Mouse (Mus musculus) adrenal gland, adult 18-20 months (tissue): ENCODE data around the gene Gm13279. TPM values are rescaled to one million over a fixed set of nuclear protein-coding genes. Genes with fewer than 3 reads are reported as not detected.
"Not testable (repeated sequence)": the region's sequence is repeated elsewhere in the genome, so short reads cannot be mapped to it uniquely, and the experiment has no call there.

Experiments
- DNase-seq, 2 experiments: peaks; one replicate each; pipeline ENCODE4 v3.0.0; 2021 to 2022; ENCODE audit warnings: low spot score in 2 of 2
- long read RNA-seq, 2 experiments: library from polyadenylated mRNA; stranded (forward); transcript quantifications; one replicate each; pipeline ENCODE4 v2.0.0; 2021
- total RNA-seq, 2 experiments: library from RNA; stranded (reverse); gene quantifications; 1 replicate in 1 of 2; 2 replicates in 1 of 2; pipeline ENCODE4 v1.2.3; 2021

Gene Gm13279
- not detected for total RNA-seq
- long read RNA-seq, experiment 1: 0 reads
- long read RNA-seq, experiment 2: 0 reads

GRCm38 (mm10) chr4:88797097-88797496 lies at the start of gene Gm13279:
Gene Gm13279, plus strand, starts transcription at chr4:88797397.
- DNase-seq: not testable (repeated sequence)

DNA sequence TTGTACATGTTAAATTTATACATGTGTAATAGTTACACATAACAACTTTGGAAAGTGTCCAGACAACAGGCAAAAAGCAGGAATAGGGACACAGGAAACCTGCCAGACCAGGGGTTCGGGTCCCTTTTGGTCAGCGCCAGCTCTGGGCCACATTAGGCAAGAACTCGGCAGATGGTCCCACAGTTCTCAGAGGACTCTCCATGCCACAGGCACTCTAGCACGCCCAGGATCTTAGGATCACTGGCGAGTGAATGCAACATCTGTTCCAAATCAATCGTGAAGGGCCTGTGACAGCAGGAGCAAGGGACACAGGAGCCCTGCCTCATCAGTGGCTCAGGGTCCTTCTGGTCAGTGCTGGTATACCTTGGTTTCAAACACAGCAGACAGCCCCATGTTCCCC lies 47.3 kb upstream of the Gm13279 start:
- no peak for DNase-seq

- DNase-seq: peak; percentile 70 to 75
These were observed 42.3 kb upstream of the Gm13279 start, which contains the start of gene Gm13271 for GRCm38 (mm10) chr4:88754818-88755340. Gene Gm13271, plus strand, starts transcription at chr4:88754868.

GRCm38 (mm10) chr4:88756581-88757513 lies 40.4 kb upstream of the Gm13279 start:
- DNase-seq: peak; percentile 8 to 21

DNA sequence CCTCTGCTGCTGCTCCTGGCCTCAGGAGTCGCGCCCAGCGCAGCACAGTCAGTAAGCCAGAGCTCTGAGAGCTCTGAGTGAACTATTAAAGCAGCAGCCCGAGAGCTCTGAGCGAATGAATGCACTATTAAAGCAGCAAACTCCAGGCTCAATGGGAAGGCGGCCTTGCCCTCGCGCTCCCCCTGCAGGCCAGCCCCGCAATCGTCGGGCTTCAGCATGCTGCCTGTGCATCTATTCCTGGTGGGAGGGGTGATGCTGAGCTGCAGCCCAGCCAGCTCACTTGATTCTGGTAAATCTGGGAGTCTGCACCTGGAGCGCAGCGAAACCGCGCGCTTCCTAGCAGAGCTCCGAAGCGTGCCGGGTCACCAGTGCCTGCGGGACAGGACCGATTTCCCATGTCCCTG lies 39.6 kb upstream of the Gm13279 start:
- peak; percentile 86 to 90 for DNase-seq

DNA sequence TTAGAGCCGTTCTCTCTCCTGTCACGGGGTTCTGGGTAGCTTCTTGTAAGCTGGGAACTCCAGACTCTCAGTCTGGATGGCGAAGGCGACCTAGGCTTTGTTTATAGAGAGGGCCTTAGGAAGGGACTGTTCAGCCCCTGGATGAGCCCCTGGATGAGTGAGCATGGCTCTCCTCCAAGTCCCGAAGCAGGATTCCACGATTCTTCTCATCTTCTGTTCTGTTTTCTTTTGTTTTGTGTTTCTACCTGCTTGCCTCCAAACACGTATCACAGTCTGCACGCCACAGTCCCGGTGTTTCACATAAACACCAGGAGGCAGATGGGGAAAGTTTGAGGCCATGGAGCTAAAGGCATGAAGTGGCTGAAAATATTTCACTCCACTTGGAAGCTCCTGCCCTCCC lies 38.4 kb upstream of the Gm13279 start:
- not testable (repeated sequence) for DNase-seq

DNA sequence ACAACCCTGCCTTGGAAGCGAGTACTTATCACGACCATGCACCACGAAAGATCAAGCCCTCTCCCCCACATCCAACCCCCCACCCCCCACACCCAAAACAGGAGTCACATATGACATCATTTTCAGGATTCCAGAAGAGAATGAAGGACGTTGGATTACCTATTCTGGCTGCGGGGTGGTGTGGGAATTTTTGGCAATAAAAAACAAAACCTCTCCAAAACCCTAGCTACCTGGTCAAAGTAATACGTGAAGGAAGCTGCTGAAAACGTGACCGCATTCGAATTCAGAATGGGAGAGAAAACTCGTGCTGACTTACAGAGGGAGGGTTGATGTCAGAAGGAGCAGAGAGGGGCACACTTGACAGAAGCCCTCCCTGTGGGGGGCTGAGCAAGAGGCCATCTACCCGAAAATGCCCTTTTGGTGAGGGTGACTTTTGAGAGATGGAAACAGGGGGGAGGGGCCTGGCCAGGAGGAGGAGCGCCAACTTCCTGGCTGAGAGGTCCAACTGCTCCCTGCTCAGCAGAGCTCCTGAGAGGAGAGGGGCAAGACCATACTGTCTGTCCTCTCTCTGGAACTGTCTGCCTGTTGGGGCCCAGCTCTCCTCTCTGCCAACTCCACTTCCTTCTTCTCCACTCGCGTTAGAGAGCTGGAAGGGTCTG lies 37.5 kb upstream of the Gm13279 start, which contains the start of gene Gm13283:
Gene Gm13283 (plus strand): TSS at position 510 of the 659 bp plus-strand sequence.
- DNase-seq: peak in 1 of 2 experiments; percentile 16

GRCm38 (mm10) chr4:88760431-88760830 lies 36.8 kb upstream of the Gm13279 start:
- peak; percentile 57 to 67 for DNase-seq

DNA sequence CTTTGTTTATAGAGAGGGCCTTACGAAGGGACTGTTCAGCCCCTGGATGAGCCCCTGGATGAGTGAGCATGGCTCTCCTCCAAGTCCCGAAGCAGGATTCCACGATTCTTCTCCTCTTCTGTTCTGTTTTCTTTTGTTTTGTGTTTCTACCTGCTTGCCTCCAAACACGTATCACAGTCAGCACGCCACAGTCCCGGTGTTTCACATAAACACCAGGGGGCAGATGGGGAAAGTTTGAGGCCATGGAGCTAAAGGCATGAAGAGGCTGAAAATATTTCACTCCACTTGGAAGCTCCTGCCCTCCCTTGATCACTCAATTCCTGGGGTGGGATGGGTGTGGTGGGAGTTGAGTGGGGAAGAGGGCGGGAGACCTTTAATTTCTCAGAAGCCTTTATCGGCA lies 35.4 kb upstream of the Gm13279 start:
- peak; percentile 65 to 71 for DNase-seq

DNA sequence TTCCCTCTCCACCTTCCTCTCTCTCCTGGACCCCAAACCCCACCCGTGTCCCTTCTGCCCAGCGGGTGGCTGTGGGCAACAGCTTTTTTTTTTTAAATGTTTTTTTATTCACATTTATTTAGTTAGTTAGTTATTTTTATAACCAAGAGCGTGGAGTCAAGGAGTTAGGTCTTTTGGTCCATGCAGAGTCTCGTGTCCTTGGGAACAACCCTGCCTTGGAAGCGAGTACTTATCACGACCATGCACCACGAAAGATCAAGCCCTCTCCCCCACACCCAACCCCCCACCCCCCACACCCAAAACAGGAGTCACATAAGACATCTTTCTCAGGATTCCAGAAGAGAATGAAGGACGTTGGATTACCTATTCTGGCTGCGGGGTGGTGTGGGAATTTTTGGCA lies 34.9 kb upstream of the Gm13279 start:
- peak in 1 of 2 experiments; percentile 15 for DNase-seq

GRCm38 (mm10) chr4:88763384-88764018 lies 33.7 kb upstream of the Gm13279 start:
- peak; percentile 37 for DNase-seq

GRCm38 (mm10) chr4:88773534-88773933 lies 23.7 kb upstream of the Gm13279 start, which contains the start of gene Gm13290:
Gene Gm13290, plus strand, starts transcription at chr4:88773834.
- DNase-seq: not testable (repeated sequence)

DNA sequence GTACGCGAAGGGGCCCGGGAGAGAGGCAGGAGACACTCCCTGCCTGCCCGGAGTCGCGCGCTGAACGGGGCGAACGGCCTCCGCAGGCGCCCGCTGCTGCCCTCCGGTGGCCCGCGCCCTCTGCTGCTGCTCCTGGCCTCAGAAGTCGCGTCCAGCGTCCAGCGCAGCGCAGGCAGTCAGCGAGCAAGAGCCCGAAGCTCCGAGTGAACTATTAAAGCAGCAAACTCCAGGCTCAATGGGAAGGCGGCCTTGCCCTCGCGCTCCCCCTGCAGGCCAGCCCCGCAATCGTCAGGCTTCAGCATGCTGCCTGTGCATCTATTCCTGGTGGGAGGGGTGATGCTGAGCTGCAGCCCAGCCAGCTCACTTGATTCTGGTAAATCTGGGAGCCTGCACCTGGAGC lies 20.6 kb upstream of the Gm13279 start, which contains the start of gene Gm13289:
Gene Gm13289 (plus strand): TSS at position 301 of the 400 bp plus-strand sequence.
- not testable (repeated sequence) for DNase-seq

DNA sequence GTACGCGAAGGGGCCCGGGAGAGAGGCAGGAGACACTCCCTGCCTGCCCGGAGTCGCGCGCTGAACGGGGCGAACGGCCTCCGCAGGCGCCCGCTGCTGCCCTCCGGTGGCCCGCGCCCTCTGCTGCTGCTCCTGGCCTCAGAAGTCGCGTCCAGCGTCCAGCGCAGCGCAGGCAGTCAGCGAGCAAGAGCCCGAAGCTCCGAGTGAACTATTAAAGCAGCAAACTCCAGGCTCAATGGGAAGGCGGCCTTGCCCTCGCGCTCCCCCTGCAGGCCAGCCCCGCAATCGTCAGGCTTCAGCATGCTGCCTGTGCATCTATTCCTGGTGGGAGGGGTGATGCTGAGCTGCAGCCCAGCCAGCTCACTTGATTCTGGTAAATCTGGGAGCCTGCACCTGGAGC lies 17.6 kb upstream of the Gm13279 start, which contains the start of gene Gm13272:
Gene Gm13272 (plus strand): TSS at position 301 of the 400 bp plus-strand sequence.
- not testable (repeated sequence) for DNase-seq

- DNase-seq: not testable (repeated sequence)
These were observed 16.9 kb upstream of the Gm13279 start for GRCm38 (mm10) chr4:88780320-88780719.

- not testable (repeated sequence) for DNase-seq
These were observed 15.4 kb upstream of the Gm13279 start, which contains the start of gene Ifnz for GRCm38 (mm10) chr4:88781831-88782230. Gene Ifnz, plus strand, starts transcription at chr4:88782131.

- DNase-seq: peak in 1 of 2 experiments; percentile 24
These were observed 14.9 kb upstream of the Gm13279 start for GRCm38 (mm10) chr4:88782335-88782734.

- DNase-seq: not testable (repeated sequence)
These were observed 11.8 kb upstream of the Gm13279 start, which contains the start of gene Gm13276 for GRCm38 (mm10) chr4:88785409-88785808. Gene Gm13276, plus strand, starts transcription at chr4:88785709.

DNA sequence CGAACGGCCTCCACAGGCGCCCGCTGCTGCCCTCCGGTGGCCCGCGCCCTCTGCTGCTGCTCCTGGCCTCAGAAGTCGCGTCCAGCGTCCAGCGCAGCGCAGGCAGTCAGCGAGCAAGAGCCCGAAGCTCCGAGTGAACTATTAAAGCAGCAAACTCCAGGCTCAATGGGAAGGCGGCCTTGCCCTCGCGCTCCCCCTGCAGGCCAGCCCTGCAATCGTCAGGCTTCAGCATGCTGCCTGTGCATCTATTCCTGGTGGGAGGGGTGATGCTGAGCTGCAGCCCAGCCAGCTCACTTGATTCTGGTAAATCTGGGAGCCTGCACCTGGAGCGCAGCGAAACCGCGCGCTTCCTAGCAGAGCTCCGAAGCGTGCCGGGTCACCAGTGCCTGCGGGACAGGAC lies 8.8 kb upstream of the Gm13279 start, which contains the start of gene Gm13277:
Gene Gm13277 (plus strand): TSS at position 231 of the 400 bp plus-strand sequence.
- peak; percentile 32 to 39 for DNase-seq

DNA sequence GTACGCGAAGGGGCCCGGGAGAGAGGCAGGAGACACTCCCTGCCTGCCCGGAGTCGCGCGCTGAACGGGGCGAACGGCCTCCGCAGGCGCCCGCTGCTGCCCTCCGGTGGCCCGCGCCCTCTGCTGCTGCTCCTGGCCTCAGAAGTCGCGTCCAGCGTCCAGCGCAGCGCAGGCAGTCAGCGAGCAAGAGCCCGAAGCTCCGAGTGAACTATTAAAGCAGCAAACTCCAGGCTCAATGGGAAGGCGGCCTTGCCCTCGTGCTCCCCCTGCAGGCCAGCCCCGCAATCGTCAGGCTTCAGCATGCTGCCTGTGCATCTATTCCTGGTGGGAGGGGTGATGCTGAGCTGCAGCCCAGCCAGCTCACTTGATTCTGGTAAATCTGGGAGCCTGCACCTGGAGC lies 5.9 kb upstream of the Gm13279 start, which contains the start of gene Gm13278:
Gene Gm13278 (plus strand): TSS at position 301 of the 400 bp plus-strand sequence.
- not testable (repeated sequence) for DNase-seq
